Mouse (Mus musculus) liver, postnatal 0 days (tissue): ENCODE results near the gene Foxi3.

ENCODE experiments used
- CTCF ChIP-seq: sonication (generic); IDR thresholded peaks from 2 replicates; pipeline ENCODE4 v1.5.1; 2016; ENCODE audit warnings: antibody characterized with exemption, low read depth
- EP300 ChIP-seq: IDR thresholded peaks from 2 replicates; pipeline ENCODE4 v1.6.1; 2016; ENCODE audit warnings: antibody characterized with exemption, low read depth, mild to moderate bottlenecking

- no peak for TF ChIP-seq CTCF
- TF ChIP-seq EP300 = no peak
Measured at GRCm38 (mm10) chr6:71002656-71003055, 46.3 kb downstream of the Foxi3 start.
